Mouse (Mus musculus) lung, embryonic 16.5 days (tissue): Measurements from ENCODE around the gene Tnfsf11. TPM values are rescaled to one million over a fixed set of nuclear protein-coding genes. Genes with fewer than 3 reads are reported as not detected.

Source experiments
- ATAC-seq: fragments of 200-750 bp; cut with Nextera tagmentation; 2 replicates; pipeline ENCODE4 v1.8.0; 2017; ENCODE audit warnings: low read depth, mild to moderate bottlenecking, moderate library complexity
- H3K27ac ChIP-seq: fragments of 300-500 bp; sonication (generic); 2 replicates; pipeline ENCODE4 v1.5.1; 2014; ENCODE audit warnings: mild to moderate bottlenecking, control low read depth, low read length
- H3K27me3 ChIP-seq: fragments of 300-500 bp; sonication (generic); 2 replicates; pipeline ENCODE4 v1.6.1; 2014; ENCODE audit warnings: low read depth, low read length, mixed read lengths; ENCODE audit not compliant: control insufficient read depth, insufficient read depth
- H3K36me3 ChIP-seq: fragments of 300-500 bp; sonication (generic); 2 replicates; pipeline ENCODE4 v1.6.1; 2014; ENCODE audit warnings: low read length; ENCODE audit not compliant: control insufficient read depth, insufficient read depth
- H3K4me1 ChIP-seq: fragments of 300-500 bp; sonication (generic); replicated peaks from 2 replicates; pipeline ENCODE4 v1.6.1; 2014; ENCODE audit warnings: low read length, mixed read lengths; ENCODE audit not compliant: control insufficient read depth, insufficient read depth
- H3K4me2 ChIP-seq: fragments of 300-500 bp; sonication (generic); 2 replicates; pipeline ENCODE4 v1.6.1; 2014; ENCODE audit warnings: low read depth, low read length, control low read depth
- H3K4me3 ChIP-seq: fragments of 300-500 bp; sonication (generic); 2 replicates; pipeline ENCODE4 v1.5.1; 2014; ENCODE audit warnings: mild to moderate bottlenecking, low read length, control low read depth
- H3K9ac ChIP-seq: fragments of 300-500 bp; sonication (generic); 2 replicates; pipeline ENCODE4 v1.6.1; 2014; ENCODE audit warnings: low read length, control low read depth
- H3K9me3 ChIP-seq: fragments of 300-500 bp; sonication (generic); 2 replicates; pipeline ENCODE4 v1.6.1; 2016; ENCODE audit warnings: low read length; ENCODE audit not compliant: control insufficient read depth
- WGBS: fragments of 180-500 bp; shearing (Covaris S2); extraction: QIAGEN DNeasy Blood & Tissue Kit; methylation state at CpG from one replicate; pipeline ENCODE4 v1.1.7; 2014; 5-methylcytosine and 5-hydroxymethylcytosine counted together
- polyA plus RNA-seq: library from polyadenylated mRNA; unstranded; fragments of >200 nt; fragmentation: Nextera tagmentation; extraction: Ambion mirVana; gene quantifications from 2 replicates; pipeline ENCODE4 v1.2.1, GENCODE M21; 2015

Tnfsf11 gene
- polyA plus RNA-seq, 1 experiment from 2014 or later, result 0.45 TPM

DNA sequence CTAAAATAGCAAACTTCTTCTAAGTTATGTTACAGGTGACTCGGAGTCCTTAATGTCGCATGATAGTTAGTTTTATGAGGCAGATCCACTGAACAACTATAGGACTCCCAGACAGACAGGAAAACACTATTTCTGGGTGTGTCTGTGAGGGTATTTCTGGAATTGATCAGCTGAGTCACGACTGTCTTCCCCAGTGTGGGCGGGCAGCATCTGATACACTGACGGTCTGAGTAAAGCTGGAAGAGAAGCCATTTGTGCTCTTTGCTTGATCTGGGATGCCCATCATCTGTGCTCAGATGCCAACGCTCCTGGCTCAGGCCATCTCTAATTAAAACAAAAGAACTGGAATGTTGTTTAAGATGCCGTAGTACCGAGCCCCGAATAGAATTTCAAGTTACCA, 33.7 kb downstream of the Tnfsf11 start:
- 82% methylated on average over 9 of the region's 9 CpGs for WGBS
- Histone ChIP-seq H3K9ac (no peak overlapping the region), H3K27me3 (no peaks in the 10 kb centered on the region), H3K4me3 (no peak overlapping the region), H3K4me2 (no peak overlapping the region), H3K4me1 (no peaks in the 10 kb centered on the region), H3K9me3 (no peaks in the 10 kb centered on the region), H3K36me3 (no peaks in the 10 kb centered on the region), H3K27ac (no peak overlapping the region)
- ATAC-seq, result no peak

DNA sequence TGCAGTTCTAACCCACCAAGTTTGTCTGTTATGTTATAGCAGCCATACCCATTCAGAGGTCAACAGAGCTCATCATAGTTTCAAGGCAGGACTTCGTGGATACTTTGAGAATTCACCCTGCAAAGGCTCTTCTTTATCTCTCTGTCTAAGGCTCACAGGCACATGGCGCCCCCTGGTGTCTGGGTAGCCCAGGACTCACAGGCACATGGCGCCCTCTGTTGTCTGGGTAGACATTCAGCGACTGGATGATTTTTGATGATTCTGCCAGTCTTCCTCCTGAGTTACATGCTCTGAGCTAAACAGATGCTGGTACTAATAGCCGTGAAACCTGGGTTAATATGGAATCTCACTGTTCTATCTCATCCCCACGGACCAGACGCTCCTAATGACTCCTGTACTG, 34.3 kb downstream of the Tnfsf11 start:
- Histone ChIP-seq H3K9me3 (no peaks in the 10 kb centered on the region), H3K4me3 (no peak overlapping the region), H3K4me1 (no peaks in the 10 kb centered on the region), H3K4me2 (no peak overlapping the region), H3K27me3 (no peaks in the 10 kb centered on the region), H3K27ac (no peak overlapping the region), H3K9ac (no peak overlapping the region), H3K36me3 (no peaks in the 10 kb centered on the region)
- 75% methylated on average over 7 of the region's 7 CpGs for WGBS
- ATAC-seq, result no peak

DNA sequence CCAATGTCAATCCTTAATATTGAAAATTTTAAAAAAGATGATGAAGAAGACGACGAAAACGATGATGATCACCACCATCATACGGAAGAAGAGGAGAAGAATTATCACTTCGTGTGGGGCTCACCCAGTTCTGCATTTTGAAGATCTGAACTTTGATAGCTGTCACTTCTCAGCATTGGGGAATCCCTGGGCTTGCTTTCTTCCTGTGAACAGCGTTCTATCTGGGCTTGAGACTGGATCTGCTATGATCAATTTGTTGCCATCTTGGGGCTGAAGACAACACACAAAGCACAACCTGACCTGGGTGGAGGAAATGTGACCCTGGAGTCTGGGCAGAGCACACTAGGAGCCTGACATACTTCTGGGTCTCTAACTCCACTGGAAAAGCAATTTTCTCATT, 43.0 kb downstream of the Tnfsf11 start:
- WGBS, result 87% methylated on average over 6 of the region's 6 CpGs
- Histone ChIP-seq H3K9me3 (no peaks in the 10 kb centered on the region), H3K9ac (no peak overlapping the region), H3K4me1 (no peaks in the 10 kb centered on the region), H3K27me3 (no peaks in the 10 kb centered on the region), H3K4me3 (no peak overlapping the region), H3K27ac (no peak overlapping the region), H3K4me2 (no peak overlapping the region), H3K36me3 (no peaks in the 10 kb centered on the region)
- ATAC-seq, result no peak

DNA sequence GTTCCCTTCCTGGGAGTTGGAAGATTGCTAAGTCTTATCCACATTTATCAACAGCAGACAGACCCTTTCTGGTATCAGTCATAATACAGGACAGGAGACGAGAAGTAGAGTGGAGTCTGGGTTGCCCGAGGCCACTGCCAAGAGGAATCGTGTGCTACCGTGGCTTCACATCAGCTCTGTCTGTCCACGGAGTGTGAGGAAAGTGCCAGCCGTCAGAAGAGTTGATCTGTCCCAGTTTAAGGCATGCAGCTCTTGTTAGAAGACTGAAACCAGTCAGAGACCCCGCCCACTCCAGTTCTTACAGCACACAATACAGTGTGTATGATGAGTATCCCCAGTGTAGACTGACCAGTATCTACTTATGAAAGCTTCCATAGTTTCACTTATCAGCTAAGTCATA, 45.2 kb downstream of the Tnfsf11 start:
- Histone ChIP-seq H3K4me3 (no peak overlapping the region), H3K9ac (no peak overlapping the region), H3K27ac (no peak overlapping the region), H3K4me2 (no peak overlapping the region), H3K9me3 (no peaks in the 10 kb centered on the region), H3K4me1 (no peaks in the 10 kb centered on the region), H3K27me3 (no peaks in the 10 kb centered on the region), H3K36me3 (no peaks in the 10 kb centered on the region)
- ATAC-seq, result no peak
- 74% methylated on average over 7 of the region's 7 CpGs for WGBS

DNA sequence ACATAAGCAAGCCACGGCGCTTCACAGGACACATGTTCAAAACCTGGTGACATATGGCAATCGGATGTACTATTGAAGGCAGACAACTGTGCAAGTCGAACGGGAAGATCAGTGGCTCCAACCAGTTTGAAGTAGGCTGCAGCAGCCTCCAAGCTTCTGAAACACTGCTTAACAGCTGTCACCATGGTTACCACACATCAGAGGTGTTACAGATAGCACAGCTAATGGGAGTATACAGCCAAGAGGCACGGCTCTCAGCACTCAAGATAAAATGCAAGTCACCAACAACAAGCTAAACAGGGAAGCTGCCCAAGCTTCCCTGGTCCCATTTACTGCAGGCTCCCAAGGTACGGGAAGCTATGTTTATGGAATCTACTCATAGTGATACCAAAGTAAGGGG, 46.6 kb downstream of the Tnfsf11 start:
- 59% methylated on average over 7 of the region's 7 CpGs for WGBS
- H3K36me3 ChIP-seq, result no peaks in the 10 kb centered on the region
- no peaks in the 10 kb centered on the region for H3K27me3 ChIP-seq
- H3K9me3 ChIP-seq, result no peaks in the 10 kb centered on the region
- ATAC-seq, result no peak
- no peak overlapping the region for H3K4me3 ChIP-seq
- H3K4me2 ChIP-seq, result no peak overlapping the region
- H3K4me1 ChIP-seq, result no peaks in the 10 kb centered on the region
- no peak overlapping the region for H3K9ac ChIP-seq
- no peak overlapping the region for H3K27ac ChIP-seq

DNA sequence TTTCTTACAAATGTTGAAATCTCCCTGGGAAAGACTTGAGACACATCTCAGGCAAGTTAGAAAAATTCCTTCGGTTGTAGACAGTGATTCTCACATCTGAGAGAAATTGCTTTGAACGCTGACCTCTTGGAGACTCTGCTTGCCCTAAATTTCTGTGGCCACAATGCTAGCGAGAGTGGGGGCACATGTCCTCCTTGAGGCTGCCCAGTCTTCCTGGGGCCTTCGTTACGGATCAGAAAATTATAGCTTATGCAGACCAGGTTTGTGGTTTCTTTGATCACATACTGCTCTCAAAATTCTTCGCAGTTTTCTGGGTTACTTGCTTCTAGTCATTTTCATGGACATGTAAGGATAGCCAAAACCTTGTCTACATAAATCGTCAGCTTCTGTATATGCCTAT, 53.8 kb downstream of the Tnfsf11 start:
- Histone ChIP-seq H3K27ac (no peak overlapping the region), H3K4me2 (no peak overlapping the region), H3K9me3 (no peaks in the 10 kb centered on the region), H3K4me1 (no peaks in the 10 kb centered on the region), H3K27me3 (no peaks in the 10 kb centered on the region), H3K4me3 (no peak overlapping the region), H3K9ac (no peak overlapping the region), H3K36me3 (no peaks in the 10 kb centered on the region)
- 80% methylated on average over 7 of the region's 7 CpGs for WGBS
- no peak for ATAC-seq

DNA sequence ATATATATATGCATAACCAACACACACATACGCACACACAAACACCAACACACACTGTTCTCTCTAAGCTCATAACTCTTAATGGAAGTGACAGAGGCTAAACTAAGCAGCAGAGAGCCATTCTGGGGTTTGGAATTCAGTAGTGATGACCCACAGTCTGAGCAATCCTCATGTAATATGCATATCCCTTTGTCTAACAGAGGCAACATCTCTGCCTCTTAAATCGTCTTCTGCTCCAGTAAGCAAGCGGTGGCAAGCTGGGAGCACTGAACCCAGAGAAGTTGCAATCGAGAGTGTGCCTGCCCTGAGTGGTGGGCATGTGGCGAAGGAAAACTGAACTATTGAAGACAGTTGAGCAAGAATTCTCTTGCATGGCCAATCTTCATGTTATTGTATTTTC, 61.2 kb downstream of the Tnfsf11 start:
- Histone ChIP-seq H3K36me3 (no peaks in the 10 kb centered on the region), H3K9me3 (no peaks in the 10 kb centered on the region), H3K4me2 (no peak overlapping the region), H3K27ac (no peak overlapping the region), H3K9ac (no peak overlapping the region), H3K4me1 (no peaks in the 10 kb centered on the region), H3K27me3 (no peaks in the 10 kb centered on the region), H3K4me3 (no peak overlapping the region)
- WGBS, result 88% methylated on average over 5 of the region's 5 CpGs
- ATAC-seq, result no peak

DNA sequence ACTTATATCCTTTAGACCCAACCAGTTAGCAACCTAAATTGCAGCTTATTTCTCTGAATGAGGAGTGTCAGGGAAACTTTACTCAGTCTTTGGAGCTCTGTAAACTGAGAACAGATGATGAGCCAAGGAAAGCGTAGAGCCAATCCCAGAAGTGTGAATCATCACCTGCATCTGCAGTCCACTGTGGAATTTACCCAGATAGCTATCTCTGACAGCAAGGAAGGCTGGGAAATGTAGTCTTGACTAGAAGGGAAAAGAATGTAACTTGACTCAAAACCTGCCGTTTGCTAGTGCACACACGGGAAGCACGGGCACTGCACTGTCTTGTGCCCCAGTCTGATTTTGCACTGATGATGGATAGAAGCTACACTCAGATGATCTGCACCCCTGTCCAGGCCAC, 63.0 kb downstream of the Tnfsf11 start:
- 44% methylated on average over 4 of the region's 4 CpGs for WGBS

DNA sequence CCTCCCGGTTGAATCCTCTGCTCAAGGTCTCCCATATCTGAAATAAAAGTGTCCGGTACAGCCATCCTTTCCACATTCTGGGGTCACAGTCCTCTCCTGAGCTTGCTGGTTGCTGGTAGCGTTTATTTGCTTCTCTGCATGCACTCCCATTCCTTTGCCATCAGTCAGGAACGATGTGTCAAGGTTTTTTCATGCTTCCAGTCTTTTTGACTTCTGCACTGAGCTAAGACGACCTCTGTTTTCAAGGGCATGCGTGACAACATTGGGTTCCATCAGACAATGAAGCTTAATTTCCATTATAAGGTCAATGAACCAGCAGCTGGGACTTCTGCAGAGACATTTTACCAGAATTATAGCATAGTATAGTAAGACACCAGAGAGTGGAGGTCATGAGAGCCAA, 68.5 kb downstream of the Tnfsf11 start:
- no peak overlapping the region for H3K4me2 ChIP-seq
- H3K9ac ChIP-seq, result no peak overlapping the region
- WGBS, result 88% methylated on average over 6 of the region's 6 CpGs
- no peak overlapping the region for H3K27ac ChIP-seq
- no peaks in the 10 kb centered on the region for H3K9me3 ChIP-seq
- H3K27me3 ChIP-seq, result no peaks in the 10 kb centered on the region
- H3K36me3 ChIP-seq, result no peaks in the 10 kb centered on the region
- no peak overlapping the region for H3K4me3 ChIP-seq
- H3K4me1 ChIP-seq, result peaks cover 3% of the 10 kb centered on the region; the same call in 1 of the 2 replicates
- no peak for ATAC-seq

More for the DNA sequence above, 63.0 kb downstream of the Tnfsf11 start:
- Histone ChIP-seq H3K4me3 (no peak overlapping the region), H3K36me3 (no peaks in the 10 kb centered on the region), H3K4me1 (no peaks in the 10 kb centered on the region), H3K27ac (no peak overlapping the region), H3K9ac (no peak overlapping the region), H3K4me2 (no peak overlapping the region), H3K9me3 (no peaks in the 10 kb centered on the region), H3K27me3 (no peaks in the 10 kb centered on the region)
- no peak for ATAC-seq

DNA sequence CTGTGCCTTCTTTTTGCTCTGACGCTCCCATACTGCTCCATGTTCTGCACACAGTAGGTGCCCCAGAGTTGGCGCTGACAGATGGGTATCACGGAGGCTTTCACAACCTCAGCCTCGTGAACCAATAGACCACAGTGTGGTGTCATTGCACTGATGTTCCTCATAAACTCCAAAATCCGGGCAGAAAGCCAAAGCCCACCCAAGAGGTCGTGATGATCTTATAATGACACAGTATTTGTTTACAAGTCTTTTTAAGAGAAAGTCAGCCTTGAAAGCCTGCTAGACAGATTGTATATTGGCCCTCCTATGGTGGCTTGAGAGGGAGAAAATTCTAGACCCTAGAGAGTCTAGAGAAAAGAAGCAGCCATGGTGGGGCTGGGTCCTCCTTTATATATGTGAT, 70.6 kb downstream of the Tnfsf11 start:
- peak; percentile 87 for ATAC-seq
- no peak overlapping the region; the same call in 1 of the 2 replicates for H3K27ac ChIP-seq
- WGBS, result 47% methylated on average over 6 of the region's 6 CpGs

More for the DNA sequence above, 70.6 kb downstream of the Tnfsf11 start:
- H3K4me1 ChIP-seq, result peaks cover 3% of the 10 kb centered on the region; the same call in 1 of the 2 replicates
- H3K4me2 ChIP-seq, result no peak overlapping the region
- no peaks in the 10 kb centered on the region for H3K9me3 ChIP-seq
- no peak overlapping the region for H3K9ac ChIP-seq
- no peaks in the 10 kb centered on the region for H3K36me3 ChIP-seq
- H3K27me3 ChIP-seq, result no peaks in the 10 kb centered on the region
- no peak overlapping the region for H3K4me3 ChIP-seq
